Mouse (Mus musculus) small intestine, adult 2 months (tissue): ENCODE measurements around the gene Prdm16. TPM values are rescaled to one million over a fixed set of nuclear protein-coding genes. Genes with fewer than 3 reads are reported as not detected.

ENCODE experiments used
- H3K27ac ChIP-seq: fragments of 200-500 bp; 2 replicates; pipeline ENCODE4 v1.5.1; 2012; ENCODE audit warnings: low read depth, low read length, control low read depth, inconsistent platforms; ENCODE audit not compliant: insufficient read depth
- H3K27me3 ChIP-seq: fragments of 200-500 bp; 2 replicates; pipeline ENCODE4 v1.6.1; 2012; ENCODE audit warnings: mild to moderate bottlenecking, moderate library complexity, low read length, inconsistent platforms; ENCODE audit not compliant: control insufficient read depth, insufficient read depth
- H3K36me3 ChIP-seq: fragments of 200-500 bp; 2 replicates; pipeline ENCODE4 v1.6.1; 2012; ENCODE audit warnings: mild to moderate bottlenecking, low read length, control low read depth, inconsistent platforms; ENCODE audit not compliant: control insufficient read depth, insufficient read depth
- H3K4me1 ChIP-seq: fragments of 200-500 bp; 2 replicates; pipeline ENCODE4 v1.6.1; 2012; ENCODE audit warnings: low read length, inconsistent platforms, mixed read lengths; ENCODE audit not compliant: control insufficient read depth, insufficient read depth, insufficient read length
- H3K4me3 ChIP-seq: fragments of 200-500 bp; 2 replicates; pipeline ENCODE4 v1.5.1; 2012; ENCODE audit warnings: low read depth, mild to moderate bottlenecking, control low read depth, inconsistent platforms, low read length, moderate library complexity
- CTCF ChIP-seq: fragments of 200-500 bp; IDR thresholded peaks from 2 replicates; pipeline ENCODE4 v1.5.1; 2012; ENCODE audit warnings: low read depth, mild to moderate bottlenecking, control low read depth, inconsistent platforms, low read length, moderate library complexity, mixed read lengths; ENCODE audit not compliant: insufficient replicate concordance, insufficient read length; ENCODE audit errors: extremely low read depth
- POLR2A ChIP-seq: fragments of 200-500 bp; IDR thresholded peaks from 2 replicates; pipeline ENCODE4 v1.6.1; 2012; ENCODE audit warnings: low read depth, mild to moderate bottlenecking, control low read depth, inconsistent platforms, low read length, moderate library complexity
- WGBS: fragments of 180-500 bp; shearing (Covaris S2); methylation state at CpG from one replicate; pipeline ENCODE4 v1.1.7; 2018; 5-methylcytosine and 5-hydroxymethylcytosine counted together
- polyA plus RNA-seq: library from polyadenylated mRNA; depleted of rRNA; stranded (reverse); fragments of >200 nt; gene quantifications from 2 replicates; pipeline ENCODE4 v1.2.3, GENCODE M21; 2012

Gene Prdm16
- polyA plus RNA-seq, 1 experiment = 4.9 TPM

DNA sequence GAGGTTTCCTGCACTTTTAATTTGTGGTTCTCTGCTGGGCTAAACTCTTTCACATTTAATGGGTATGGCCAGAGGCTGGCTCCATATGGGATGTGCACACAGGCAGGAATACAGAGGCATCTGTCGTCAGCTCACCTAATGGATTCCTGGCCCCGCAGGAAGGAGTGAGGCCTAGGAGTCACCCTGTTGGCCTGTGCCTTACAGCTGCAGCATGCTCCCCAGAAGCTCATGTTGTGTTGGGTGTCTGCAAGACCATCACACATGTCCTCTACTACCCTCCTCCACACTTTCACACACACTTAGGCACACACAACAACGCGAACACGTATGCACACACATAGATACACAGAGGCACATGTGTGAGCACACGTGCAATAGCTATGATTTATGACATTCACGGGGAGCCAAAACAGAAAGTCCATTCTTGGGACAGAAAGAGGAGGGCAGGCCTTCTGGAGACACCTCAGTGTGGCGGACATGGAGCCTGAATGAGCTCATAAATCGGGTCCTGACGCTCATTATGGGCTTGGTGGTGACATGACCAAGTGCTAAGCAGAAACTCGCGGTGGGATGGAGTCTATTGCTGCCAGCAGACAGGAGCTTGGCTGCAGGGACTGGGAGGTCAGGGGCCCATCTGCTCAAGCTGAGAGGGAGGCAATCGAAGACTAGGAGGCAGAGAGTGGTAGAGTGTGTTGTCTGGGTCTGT is 265.0 kb downstream of the Prdm16 start:
- peaks cover 3% of the 10 kb centered on the region; the same call in 1 of the 2 replicates for H3K4me1 ChIP-seq
- no peaks in the 10 kb centered on the region for H3K27me3 ChIP-seq
- 79% methylated on average over 13 of the region's 13 CpGs for WGBS
- TF ChIP-seq CTCF (no peak), POLR2A (no peak)
- no peaks in the 10 kb centered on the region for H3K36me3 ChIP-seq
- H3K27ac ChIP-seq = no peak overlapping the region
- no peak overlapping the region for H3K4me3 ChIP-seq

DNA sequence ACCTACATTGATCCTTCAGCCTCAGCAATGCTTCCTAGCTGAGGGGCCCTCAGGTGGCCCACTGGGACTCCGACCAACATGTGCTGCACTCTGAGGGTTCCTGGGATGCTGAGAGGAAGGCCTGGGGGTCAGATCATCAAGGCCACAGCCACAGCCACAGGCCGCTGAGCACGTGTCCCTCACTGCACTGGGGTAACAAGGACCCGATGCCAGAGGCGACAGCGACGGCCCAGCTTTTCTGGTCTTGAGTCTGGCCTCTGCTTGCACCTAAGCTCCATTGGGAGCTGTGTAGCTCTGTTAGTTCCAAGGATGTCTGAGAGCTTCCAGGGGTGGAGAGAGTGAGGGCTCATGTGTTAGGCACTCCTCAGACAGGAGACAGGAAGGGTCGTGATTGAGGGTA is 265.8 kb downstream of the Prdm16 start:
- no peak overlapping the region for H3K4me3 ChIP-seq
- no peak for TF ChIP-seq POLR2A
- TF ChIP-seq CTCF = no peak
- peaks cover 2% of the 10 kb centered on the region; the same call in 1 of the 2 replicates for H3K4me1 ChIP-seq
- no peak overlapping the region for H3K27ac ChIP-seq
- H3K27me3 ChIP-seq = no peaks in the 10 kb centered on the region
- peaks cover 3% of the 10 kb centered on the region; the same call in 1 of the 2 replicates for H3K36me3 ChIP-seq
- 88% methylated on average over 8 of the region's 8 CpGs for WGBS

DNA sequence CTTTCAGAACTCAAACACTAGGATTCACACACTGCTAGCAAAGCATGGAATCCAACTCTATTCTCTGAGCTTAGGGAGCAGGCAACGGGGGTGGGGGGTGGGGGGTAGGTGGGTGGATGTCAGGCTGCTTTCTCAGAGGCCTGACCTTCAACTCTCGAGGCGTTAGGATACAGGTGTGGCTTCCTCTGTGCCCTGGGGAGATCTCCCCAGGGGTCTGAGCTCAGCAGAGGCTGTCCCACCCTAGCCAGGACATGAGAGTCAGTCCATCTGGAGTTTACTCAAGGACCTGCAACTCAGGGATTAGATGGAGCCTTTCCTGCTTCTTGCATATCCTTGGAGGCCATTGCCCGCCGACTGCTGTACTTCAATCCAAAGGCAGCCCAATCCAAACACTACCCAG is 267.6 kb downstream of the Prdm16 start:
- TF ChIP-seq CTCF (no peak), POLR2A (no peak)
- WGBS = 84% methylated on average over 5 of the region's 5 CpGs
- Histone ChIP-seq H3K4me3 (no peak overlapping the region), H3K27ac (no peak overlapping the region), H3K36me3 (peaks cover 3% of the 10 kb centered on the region; the same call in 1 of the 2 replicates), H3K4me1 (no peaks in the 10 kb centered on the region), H3K27me3 (no peaks in the 10 kb centered on the region)

DNA sequence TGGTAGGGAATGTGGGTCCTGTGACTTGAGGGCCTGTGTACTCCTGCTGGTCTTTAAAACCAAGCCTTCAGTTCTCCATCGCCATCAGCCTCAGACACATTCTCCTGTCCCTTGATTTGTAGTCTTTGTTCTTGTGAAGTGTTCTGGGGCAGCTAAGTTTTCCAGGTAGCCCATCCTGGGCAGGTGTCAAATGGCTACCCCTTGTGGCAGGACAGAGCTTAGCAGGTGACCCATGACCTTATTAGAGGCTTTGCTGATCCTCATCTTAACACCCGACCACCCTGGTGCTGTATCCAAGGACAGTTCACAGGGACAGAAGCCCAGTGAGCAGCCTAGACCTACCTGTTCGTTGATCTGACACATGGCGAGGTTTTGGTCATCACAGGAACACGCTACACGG is 269.8 kb downstream of the Prdm16 start:
- 77% methylated on average over 6 of the region's 6 CpGs for WGBS
- no peaks in the 10 kb centered on the region for H3K27me3 ChIP-seq
- TF ChIP-seq CTCF = no peak
- no peak for TF ChIP-seq POLR2A
- no peaks in the 10 kb centered on the region for H3K4me1 ChIP-seq
- H3K27ac ChIP-seq = no peak overlapping the region
- H3K4me3 ChIP-seq = no peak overlapping the region
- H3K36me3 ChIP-seq = peaks cover 3% of the 10 kb centered on the region; the same call in 1 of the 2 replicates

DNA sequence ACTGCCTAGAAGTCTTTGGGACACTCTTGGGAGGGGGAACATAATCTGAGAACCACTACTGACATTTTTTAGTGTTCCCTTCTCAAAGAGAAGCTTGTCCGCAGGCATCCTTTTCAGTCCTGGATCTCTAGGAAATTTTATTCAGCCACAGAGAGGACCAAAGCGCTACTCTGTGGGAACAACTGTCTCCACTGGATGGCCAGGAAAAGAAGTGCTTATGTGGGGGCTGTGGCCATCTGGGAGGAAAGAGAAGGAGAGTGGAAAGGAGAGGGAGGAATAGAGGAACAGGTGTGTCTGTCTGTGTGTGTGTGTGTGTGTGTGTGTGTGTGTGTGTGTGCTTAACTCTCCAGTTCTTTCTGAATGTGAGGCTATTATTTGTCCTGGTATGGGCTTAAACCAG is 271.9 kb downstream of the Prdm16 start:
- Histone ChIP-seq H3K4me3 (no peak overlapping the region), H3K27ac (no peak overlapping the region), H3K36me3 (peaks cover 3% of the 10 kb centered on the region; the same call in 1 of the 2 replicates), H3K27me3 (no peaks in the 10 kb centered on the region), H3K4me1 (peaks cover 3% of the 10 kb centered on the region; the same call in 1 of the 2 replicates)
- TF ChIP-seq CTCF (no peak), POLR2A (no peak)
- WGBS = 89% methylated on average over 2 of the region's 2 CpGs

DNA sequence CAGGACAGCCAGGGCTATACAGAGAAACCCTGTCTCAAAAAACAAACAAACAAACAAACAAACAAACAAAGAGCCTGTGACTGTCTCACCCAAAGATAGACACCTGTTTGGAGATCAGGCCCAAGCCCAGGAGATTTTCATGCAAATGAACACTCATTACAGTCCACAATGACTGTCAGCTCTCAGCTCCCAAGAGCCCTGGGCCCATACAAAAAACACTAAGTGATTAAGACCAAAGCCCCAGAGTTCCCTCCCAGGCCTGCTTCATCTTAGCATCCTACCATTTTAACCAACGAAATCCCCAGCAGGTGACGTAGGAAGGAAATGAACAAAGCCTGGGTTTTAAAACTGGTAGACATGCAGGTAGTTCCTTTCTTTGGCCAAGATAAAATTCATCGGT is 275.8 kb downstream of the Prdm16 start:
- Histone ChIP-seq H3K4me3 (no peak overlapping the region), H3K4me1 (peaks cover 19% of the 10 kb centered on the region; the same call in 1 of the 2 replicates), H3K36me3 (no peaks in the 10 kb centered on the region), H3K27me3 (no peaks in the 10 kb centered on the region), H3K27ac (no peak overlapping the region)
- TF ChIP-seq CTCF (no peak), POLR2A (no peak)
- WGBS = 87% methylated on average over 3 of the region's 3 CpGs

DNA sequence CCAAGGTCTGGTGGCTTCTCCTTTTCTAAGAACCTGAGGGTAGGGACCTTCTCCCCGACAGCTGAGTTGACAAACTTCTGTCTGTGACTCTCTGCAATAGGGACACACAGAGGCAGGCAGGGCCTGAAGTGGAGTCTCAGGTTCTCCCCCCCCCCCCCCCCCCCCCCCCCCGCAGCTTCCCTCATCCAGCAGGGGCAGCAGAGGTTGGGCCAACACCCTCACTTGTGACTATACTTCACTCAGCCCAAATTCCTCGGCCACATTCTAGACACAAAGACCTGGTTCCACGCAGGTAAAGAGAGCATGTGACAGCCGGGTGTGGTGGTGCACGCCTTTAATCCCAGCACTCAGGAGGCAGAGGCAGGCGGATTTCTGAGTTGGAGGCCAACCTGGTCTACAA is 276.2 kb downstream of the Prdm16 start:
- peak overlapping the region; percentile 80 for H3K27ac ChIP-seq
- H3K36me3 ChIP-seq = no peaks in the 10 kb centered on the region
- no peak overlapping the region for H3K4me3 ChIP-seq
- no peaks in the 10 kb centered on the region for H3K27me3 ChIP-seq
- peaks cover 19% of the 10 kb centered on the region; the same call in 1 of the 2 replicates for H3K4me1 ChIP-seq
- TF ChIP-seq POLR2A = no peak
- TF ChIP-seq CTCF = no peak
- WGBS = 57% methylated on average over 6 of the region's 7 CpGs
